Mouse (Mus musculus) megakaryocyte, embryonic 14.5 days (primary cell): ENCODE measurements around the gene Gpr183. TPM values are rescaled to one million over a fixed set of nuclear protein-coding genes. Genes with fewer than 3 reads are reported as not detected.

Source experiments
- H3K27me3 ChIP-seq: replicated peaks from 2 replicates; pipeline ENCODE3; 2012; ENCODE audit warnings: inconsistent platforms
- H3K36me3 ChIP-seq: replicated peaks from 2 replicates; pipeline ENCODE3; 2012; ENCODE audit warnings: low read length, inconsistent platforms, mixed read lengths
- H3K4me1 ChIP-seq: 2 replicates; pipeline ENCODE4 v1.6.1; 2012; ENCODE audit warnings: inconsistent platforms
- H3K4me3 ChIP-seq: replicated peaks from 2 replicates; pipeline ENCODE3; 2012; ENCODE audit warnings: moderate library complexity, mild to moderate bottlenecking, inconsistent platforms
- H3K9me3 ChIP-seq: 2 replicates; pipeline ENCODE4 v1.6.1; 2012; ENCODE audit warnings: inconsistent platforms
- FLI1 ChIP-seq: IDR thresholded peaks from 2 replicates; pipeline ENCODE4 v1.6.1; 2012; ENCODE audit warnings: low read length, inconsistent platforms, mixed read lengths
- GATA1 ChIP-seq: IDR thresholded peaks from 3 replicates; pipeline ENCODE4 v1.6.1; 2012; ENCODE audit warnings: mixed read lengths, low read length, inconsistent platforms, borderline replicate concordance
- polyA plus RNA-seq: library from polyadenylated mRNA; stranded (reverse); fragments of >175 nt; gene quantifications from 2 replicates; pipeline ENCODE4 v1.2.3, GENCODE M21; 2012; ENCODE audit warnings: low replicate concordance; ENCODE audit not compliant: insufficient read depth

The Gpr183 gene
- polyA plus RNA-seq, 1 experiment, result 0.89 TPM

DNA sequence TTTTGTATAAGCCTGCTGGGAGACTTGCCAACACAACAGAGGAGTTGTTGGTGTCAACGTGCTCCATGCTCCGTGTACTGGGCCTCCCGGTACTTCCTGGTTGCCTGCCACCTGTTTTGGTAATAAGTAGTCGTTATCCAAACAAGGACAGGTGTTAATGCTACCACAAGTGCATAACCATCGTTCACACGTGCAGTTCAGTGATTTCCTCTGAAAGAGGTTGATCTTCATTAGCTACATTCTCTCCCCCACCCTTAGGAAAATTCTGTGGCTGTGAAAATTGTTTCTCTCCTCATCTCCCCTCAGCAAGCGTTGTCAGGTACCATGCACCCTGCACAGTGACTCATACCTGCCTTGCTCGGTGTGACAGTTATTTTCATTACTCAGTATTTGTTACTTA, 34.5 kb upstream of the Gpr183 start:
- Histone ChIP-seq H3K9me3 (no peaks in the 10 kb centered on the region), H3K36me3 (peaks cover 77% of the 10 kb centered on the region), H3K4me1 (peaks cover 73% of the 10 kb centered on the region), H3K4me3 (no peak overlapping the region), H3K27me3 (no peaks in the 10 kb centered on the region)
- TF ChIP-seq GATA1 (no peak), FLI1 (no peak)

DNA sequence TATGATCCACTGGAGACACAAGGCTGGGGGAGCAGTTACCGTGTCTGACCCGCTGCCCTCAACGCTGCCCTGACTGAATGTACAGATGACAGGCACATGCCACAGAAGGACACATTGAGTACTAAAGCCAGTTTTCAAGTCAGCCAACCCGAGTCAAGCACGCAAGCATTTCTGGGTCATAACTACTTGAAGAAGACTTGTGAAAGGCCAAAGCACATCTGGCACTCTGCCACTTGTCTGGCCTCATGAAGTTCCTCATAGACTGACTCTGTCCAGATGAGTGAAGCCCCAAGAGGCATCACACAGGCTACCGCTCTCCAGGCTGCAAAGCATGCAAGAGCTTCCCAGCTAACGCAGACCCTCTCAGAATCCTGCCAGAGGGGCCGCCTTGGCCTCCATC, 31.8 kb upstream of the Gpr183 start:
- TF ChIP-seq GATA1 (no peak), FLI1 (no peak)
- H3K9me3 ChIP-seq, result no peaks in the 10 kb centered on the region
- H3K27me3 ChIP-seq, result no peaks in the 10 kb centered on the region
- H3K36me3 ChIP-seq, result peaks cover 74% of the 10 kb centered on the region
- peaks cover 70% of the 10 kb centered on the region for H3K4me1 ChIP-seq
- H3K4me3 ChIP-seq, result peak overlapping the region; percentile 9

DNA sequence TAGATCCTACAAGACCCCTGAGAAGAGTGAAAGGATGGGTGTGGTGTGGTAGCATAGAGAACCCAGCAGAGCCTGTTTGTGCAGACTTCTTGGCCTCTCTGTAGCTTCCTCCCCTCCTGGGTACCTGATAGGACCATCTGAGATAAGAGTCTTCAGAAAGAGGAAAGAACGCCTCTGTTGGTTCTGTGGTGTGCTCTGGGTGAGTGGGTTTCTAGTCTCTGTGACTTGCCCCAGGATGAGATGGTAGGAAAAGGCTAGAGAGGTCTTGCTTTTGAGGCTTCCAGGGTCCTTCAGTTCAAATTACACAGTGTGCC, 30.5 kb upstream of the Gpr183 start:
- H3K27me3 ChIP-seq, result no peaks in the 10 kb centered on the region
- TF ChIP-seq FLI1 (no peak), GATA1 (no peak)
- peaks cover 66% of the 10 kb centered on the region for H3K4me1 ChIP-seq
- H3K36me3 ChIP-seq, result peaks cover 71% of the 10 kb centered on the region
- no peak overlapping the region for H3K4me3 ChIP-seq
- H3K9me3 ChIP-seq, result no peaks in the 10 kb centered on the region

DNA sequence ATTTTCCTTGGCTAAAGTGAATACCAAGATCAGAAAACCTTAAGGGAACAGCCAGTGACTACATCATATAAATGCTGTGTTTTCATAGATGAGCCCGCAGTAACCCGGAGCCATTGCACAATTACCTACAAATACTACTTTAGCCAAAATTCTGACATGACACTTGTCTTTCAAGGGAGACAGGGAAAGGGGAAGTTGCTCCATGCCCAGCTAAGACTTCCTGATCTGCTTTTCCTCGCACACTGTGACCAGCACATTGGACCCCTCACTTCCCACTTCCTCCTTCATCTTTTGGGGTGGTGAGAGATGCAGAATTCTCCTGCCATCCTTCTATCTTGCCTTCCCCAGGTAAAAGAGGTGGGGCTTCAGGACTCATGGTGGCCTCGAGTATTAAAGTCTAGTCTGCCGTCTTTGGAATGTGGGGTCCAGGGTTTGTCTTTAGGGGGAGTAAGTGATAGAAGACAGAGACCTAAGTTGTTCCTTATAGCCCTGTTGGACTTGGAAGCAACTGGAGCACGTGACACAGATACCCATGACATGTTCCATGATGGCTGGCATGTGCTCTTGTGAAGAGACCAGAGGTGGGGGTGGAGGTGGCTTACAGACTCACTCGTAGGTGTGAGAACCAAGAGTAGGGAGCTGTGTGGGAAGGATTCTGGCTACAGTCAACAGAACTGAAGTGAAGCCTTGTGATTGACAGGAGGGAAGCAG, 30.0 kb upstream of the Gpr183 start:
- Histone ChIP-seq H3K36me3 (peaks cover 72% of the 10 kb centered on the region), H3K4me3 (no peak overlapping the region), H3K4me1 (peaks cover 61% of the 10 kb centered on the region), H3K9me3 (no peaks in the 10 kb centered on the region), H3K27me3 (no peaks in the 10 kb centered on the region)
- TF ChIP-seq FLI1, result no peak
- no peak for TF ChIP-seq GATA1

DNA sequence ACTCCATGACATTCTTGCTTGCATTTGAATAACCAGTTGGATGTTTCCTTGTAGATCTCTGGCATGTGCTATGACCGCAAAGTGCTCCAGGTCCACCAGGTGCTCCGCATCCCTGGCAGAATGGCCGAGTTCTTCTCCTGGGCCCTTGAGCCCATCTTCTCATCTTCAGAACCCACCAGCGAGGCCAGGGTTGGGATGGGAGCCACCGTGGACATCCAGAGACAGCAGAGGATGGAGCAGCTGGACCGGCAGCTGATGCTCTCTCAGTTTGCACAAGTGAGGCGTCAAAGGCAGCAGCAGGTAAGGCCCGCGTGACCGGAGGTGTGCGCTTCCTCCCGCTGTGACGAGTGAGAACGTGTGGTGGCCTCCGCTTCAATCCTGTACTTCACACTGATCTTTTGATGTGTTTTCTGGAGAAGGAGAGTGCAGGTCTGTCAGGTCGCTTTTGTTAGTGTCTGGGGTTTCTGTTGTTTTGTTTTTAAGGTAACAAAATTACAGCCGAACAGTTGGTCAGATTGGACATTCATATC, 29.2 kb upstream of the Gpr183 start:
- TF ChIP-seq FLI1 (no peak), GATA1 (no peak)
- peaks cover 67% of the 10 kb centered on the region for H3K36me3 ChIP-seq
- peaks cover 1% of the 10 kb centered on the region for H3K27me3 ChIP-seq
- H3K9me3 ChIP-seq, result no peaks in the 10 kb centered on the region
- peaks cover 53% of the 10 kb centered on the region for H3K4me1 ChIP-seq
- peak overlapping the region; percentile 38 for H3K4me3 ChIP-seq

DNA sequence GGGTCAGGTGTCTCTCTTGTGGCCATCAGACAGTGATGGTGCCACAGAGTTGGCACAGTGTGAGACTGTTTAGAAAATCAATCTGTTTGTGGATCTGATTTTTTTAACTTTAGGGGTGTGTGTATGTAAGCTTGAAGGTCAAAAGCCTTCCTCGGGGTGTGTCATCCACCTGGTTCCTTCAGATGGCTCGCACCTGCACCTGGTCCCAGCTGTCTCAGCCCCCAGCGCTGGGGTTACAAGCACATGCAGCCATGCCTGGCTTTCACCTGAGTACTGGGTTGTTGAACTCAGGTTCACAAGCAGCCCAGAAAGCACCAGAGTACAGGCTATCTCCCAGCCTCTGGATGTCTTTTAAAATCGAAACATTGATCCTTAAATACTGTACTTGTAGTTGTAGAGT, 28.6 kb upstream of the Gpr183 start:
- Histone ChIP-seq H3K4me3 (no peak overlapping the region), H3K36me3 (peaks cover 68% of the 10 kb centered on the region), H3K27me3 (peaks cover 6% of the 10 kb centered on the region), H3K4me1 (peaks cover 51% of the 10 kb centered on the region), H3K9me3 (no peaks in the 10 kb centered on the region)
- TF ChIP-seq FLI1, result no peak

DNA sequence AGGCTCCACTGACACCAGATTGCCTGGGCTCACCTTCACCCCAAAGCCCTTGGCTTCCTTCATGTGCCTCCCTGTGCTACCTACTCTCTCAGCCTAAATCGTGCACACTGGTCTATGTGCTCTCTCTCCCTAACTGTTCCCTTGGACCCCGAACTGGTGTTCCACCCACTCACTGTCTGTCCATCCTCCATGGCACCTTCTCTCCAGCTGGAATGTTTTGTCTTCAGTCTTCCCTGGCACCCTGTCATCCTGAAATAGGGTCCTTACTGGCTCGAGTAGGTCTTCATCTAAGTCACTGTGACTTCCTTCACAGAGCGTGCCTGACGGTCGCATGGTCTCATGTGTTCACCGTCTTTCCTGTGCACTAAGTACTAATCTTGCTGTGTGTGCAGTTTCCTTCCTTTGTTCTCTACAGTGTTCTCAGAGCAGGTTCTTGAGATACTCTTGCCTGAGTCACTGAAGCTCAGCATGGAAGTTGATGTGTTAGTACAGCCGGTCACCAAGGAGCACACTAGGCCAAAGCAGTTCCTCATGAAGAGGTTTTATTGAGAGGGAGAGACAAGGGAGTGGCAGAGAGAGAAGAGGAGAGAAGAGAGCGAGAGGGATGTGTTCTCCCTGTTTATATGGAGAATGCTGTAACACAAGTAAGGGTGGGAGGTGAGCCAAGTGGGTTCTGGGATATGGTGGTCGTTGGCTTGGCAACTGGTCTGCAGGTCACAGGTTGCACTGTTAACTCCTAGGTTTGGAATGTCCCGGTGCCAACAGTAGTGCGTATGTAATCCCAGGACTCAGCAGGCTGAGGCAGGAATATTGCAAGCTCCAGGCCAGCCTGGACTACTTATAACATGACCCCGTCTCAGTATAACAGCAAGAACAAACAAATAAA, 27.6 kb upstream of the Gpr183 start:
- no peak overlapping the region for H3K4me3 ChIP-seq
- peaks cover 61% of the 10 kb centered on the region for H3K36me3 ChIP-seq
- TF ChIP-seq GATA1 (no peak), FLI1 (no peak)

DNA sequence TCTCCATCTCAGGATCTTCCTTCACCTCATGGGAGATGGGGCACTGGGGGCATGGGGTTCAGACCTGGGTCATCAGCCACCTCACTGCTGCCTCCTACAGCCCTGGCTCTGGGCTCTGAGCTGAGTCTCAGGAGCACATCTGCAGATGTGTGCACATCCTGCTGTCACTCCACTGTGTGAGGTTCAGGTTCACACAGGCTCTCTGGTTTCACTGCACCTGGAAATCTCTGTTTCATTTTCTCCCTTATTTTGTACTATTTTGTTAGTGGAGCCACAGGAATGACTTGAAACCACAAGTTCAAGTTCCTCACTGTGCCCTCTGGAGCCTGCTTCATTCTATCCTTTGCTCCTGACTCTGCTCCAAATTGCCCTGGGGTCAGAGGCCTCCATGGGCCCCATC, 26.9 kb upstream of the Gpr183 start:
- no peaks in the 10 kb centered on the region for H3K9me3 ChIP-seq
- H3K4me3 ChIP-seq, result no peak overlapping the region
- peaks cover 49% of the 10 kb centered on the region for H3K4me1 ChIP-seq
- H3K27me3 ChIP-seq, result peaks cover 6% of the 10 kb centered on the region
- peaks cover 56% of the 10 kb centered on the region for H3K36me3 ChIP-seq
- no peak for TF ChIP-seq GATA1
- TF ChIP-seq FLI1, result no peak

More for the DNA sequence above, 27.6 kb upstream of the Gpr183 start:
- H3K9me3 ChIP-seq, result no peaks in the 10 kb centered on the region
- peaks cover 50% of the 10 kb centered on the region for H3K4me1 ChIP-seq
- peaks cover 6% of the 10 kb centered on the region for H3K27me3 ChIP-seq

DNA sequence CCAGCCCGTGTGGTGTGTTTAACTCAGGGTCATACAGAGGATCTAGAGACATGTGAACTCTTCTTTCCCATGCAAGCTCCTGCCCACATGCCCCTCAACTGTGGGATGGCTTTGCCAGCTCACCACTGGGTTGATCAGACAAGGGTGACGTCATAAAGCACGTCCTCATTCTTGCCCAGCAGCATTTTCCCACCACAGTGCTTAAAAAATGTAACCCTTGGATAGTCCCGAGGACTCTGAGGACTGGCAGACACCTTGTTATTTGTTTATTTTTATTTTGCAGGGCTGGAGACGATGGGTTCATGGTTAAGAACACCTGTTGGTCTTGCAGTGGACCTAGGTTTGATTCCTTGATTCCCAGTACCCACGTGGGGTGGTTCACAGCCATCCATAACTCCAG, 25.9 kb upstream of the Gpr183 start:
- peaks cover 48% of the 10 kb centered on the region for H3K4me1 ChIP-seq
- H3K36me3 ChIP-seq, result peaks cover 45% of the 10 kb centered on the region
- no peaks in the 10 kb centered on the region for H3K9me3 ChIP-seq
- H3K27me3 ChIP-seq, result peaks cover 6% of the 10 kb centered on the region
- TF ChIP-seq FLI1, result no peak
- TF ChIP-seq GATA1, result no peak
- H3K4me3 ChIP-seq, result no peak overlapping the region

DNA sequence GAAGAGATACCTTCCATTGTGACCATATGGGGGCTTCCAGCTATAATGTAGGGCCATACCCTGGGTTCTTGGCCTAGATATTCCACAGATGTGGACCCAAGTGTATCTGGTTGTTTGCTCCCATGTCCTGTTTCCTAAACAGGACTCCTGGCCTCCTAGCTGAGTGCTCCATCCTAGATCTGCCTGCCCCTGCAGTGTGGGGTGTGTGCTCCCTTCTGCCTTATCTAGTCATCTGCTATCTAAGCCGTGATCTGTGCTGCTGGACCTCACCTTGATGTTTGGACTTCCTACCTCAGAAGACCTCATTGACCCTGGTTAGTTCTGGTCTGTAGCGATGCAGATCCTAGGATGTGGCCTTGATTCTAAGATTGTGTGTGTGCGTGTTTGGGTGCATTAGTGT, 24.9 kb upstream of the Gpr183 start:
- TF ChIP-seq GATA1 (no peak), FLI1 (no peak)
- Histone ChIP-seq H3K4me3 (no peak overlapping the region), H3K4me1 (peaks cover 45% of the 10 kb centered on the region), H3K27me3 (peaks cover 6% of the 10 kb centered on the region), H3K36me3 (peaks cover 35% of the 10 kb centered on the region), H3K9me3 (no peaks in the 10 kb centered on the region)
